Mouse (Mus musculus): ENCODE data around the gene Armcx1. TPM values are rescaled to one million over a fixed set of nuclear protein-coding genes. Genes with fewer than 3 reads are reported as not detected.
"Not testable (repeated sequence)": the region's sequence is repeated elsewhere in the genome, so short reads cannot be mapped to it uniquely, and the experiment has no call there.

Armcx1 gene
- polyA plus RNA-seq, 2 experiments = 50.3 to 74.6 TPM

GRCm38 (mm10) chrX:134757293-134757995 is 39.7 kb downstream of the Armcx1 start:
- Histone ChIP-seq H3K4me3 (replicated peaks; ENCODE audit: low read length) (peak overlapping the region; percentile 63), H3K9me3 (ENCODE audit: control insufficient read depth, low read length) (no peaks in the 10 kb centered on the region), H3K27me3 (ENCODE audit: control insufficient read depth, insufficient read depth, low read length) (no peaks in the 10 kb centered on the region), H3K27ac (replicated peaks; ENCODE audit: low read depth, low read length) (peak overlapping the region; percentile 67; the same call in 1 of the 2 replicates), H3K4me1 (ENCODE audit: control insufficient read depth, insufficient read depth, low read length) (no peaks in the 10 kb centered on the region), H3K4me2 (replicated peaks; ENCODE audit: low read depth, low read length, severe bottlenecking) (peak overlapping the region; percentile 47), H3K9ac (ENCODE audit: low read depth, low read length, severe bottlenecking) (peak overlapping the region; percentile 72), H3K36me3 (ENCODE audit: control insufficient read depth, insufficient read depth, low read length) (no peaks in the 10 kb centered on the region)
- no peak for DNase-seq (ENCODE audit: low spot score)
- WGBS = 30% methylated on average over 12 of the region's 13 CpGs
- no peak for ATAC-seq (ENCODE audit: low FRiP score, low read depth)
- TF ChIP-seq POLR2A (IDR thresholded peaks at IDR 0.05; ENCODE audit: borderline replicate concordance, extremely low read depth, insufficient read depth, insufficient read length) = no peak

- not testable (repeated sequence) for H3K9me3 ChIP-seq (ENCODE audit: control insufficient read depth, low read length); H3K27ac ChIP-seq (replicated peaks; ENCODE audit: low read depth, low read length); ATAC-seq (ENCODE audit: low FRiP score, low read depth); H3K4me2 ChIP-seq (replicated peaks; ENCODE audit: low read depth, low read length, severe bottlenecking); DNase-seq (ENCODE audit: low spot score); H3K9ac ChIP-seq (ENCODE audit: low read depth, low read length, severe bottlenecking); H3K4me1 ChIP-seq (ENCODE audit: control insufficient read depth, insufficient read depth, low read length); H3K36me3 ChIP-seq (ENCODE audit: control insufficient read depth, insufficient read depth, low read length); H3K4me3 ChIP-seq (replicated peaks; ENCODE audit: low read length); H3K27me3 ChIP-seq (ENCODE audit: control insufficient read depth, insufficient read depth, low read length)
- WGBS = 46% methylated on average over 4 of the region's 4 CpGs
Measured at GRCm38 (mm10) chrX:134763428-134764198, 45.9 kb downstream of the Armcx1 start.

Small RNA genes within 50 kb of the gene (microRNA-seq; reads per million reads assigned to microRNA genes)
- gene Mir7093 = not detected

Other genes with a start within 250 kb of the Armcx1 start
- gene Taf7l, start 241.5 kb upstream of the Armcx1 start, polyA plus RNA-seq (2012; rRNA removed) = 0.28 and 0.49 TPM in 2 replicates
- 0.84 and 0.94 TPM in 2 replicates for gene Taf7l, start 241.5 kb upstream of the Armcx1 start, polyA plus RNA-seq (2014; fragmentation: Nextera tagmentation; extraction: Ambion mirVana)
- 11.7 and 16.2 TPM in 2 replicates for gene Timm8a1, start 176.1 kb upstream of the Armcx1 start, polyA plus RNA-seq (2012; rRNA removed)
- 66.2 and 67.1 TPM in 2 replicates for gene Timm8a1, start 176.1 kb upstream of the Armcx1 start, polyA plus RNA-seq (2014; fragmentation: Nextera tagmentation; extraction: Ambion mirVana)
- gene Btk, start 134.4 kb upstream of the Armcx1 start, polyA plus RNA-seq (2012; rRNA removed) = 1.5 and 2.3 TPM in 2 replicates
- gene Btk, start 134.4 kb upstream of the Armcx1 start, polyA plus RNA-seq (2014; fragmentation: Nextera tagmentation; extraction: Ambion mirVana) = 1.8 and 1.9 TPM in 2 replicates
- 891 and 1,926 TPM in 2 replicates for gene Rpl36a, start 132.3 kb upstream of the Armcx1 start, polyA plus RNA-seq (2012; rRNA removed)
- 471 and 533 TPM in 2 replicates for gene Rpl36a, start 132.3 kb upstream of the Armcx1 start, polyA plus RNA-seq (2014; fragmentation: Nextera tagmentation; extraction: Ambion mirVana)
- 3.1 and 3.8 TPM in 2 replicates for gene Gla, start 116.8 kb upstream of the Armcx1 start, polyA plus RNA-seq (2012; rRNA removed)
- gene Gla, start 116.8 kb upstream of the Armcx1 start, polyA plus RNA-seq (2014; fragmentation: Nextera tagmentation; extraction: Ambion mirVana) = 2.7 and 4.9 TPM in 2 replicates
- gene Hnrnph2, start 116.8 kb upstream of the Armcx1 start, polyA plus RNA-seq (2012; rRNA removed) = 62.7 and 87.2 TPM in 2 replicates
- gene Hnrnph2, start 116.8 kb upstream of the Armcx1 start, polyA plus RNA-seq (2014; fragmentation: Nextera tagmentation; extraction: Ambion mirVana) = 91.5 and 99.5 TPM in 2 replicates
- 22.3 and 30.9 TPM in 2 replicates for gene Armcx4, start 31.4 kb upstream of the Armcx1 start, polyA plus RNA-seq (2012; rRNA removed)
- gene Armcx4, start 31.4 kb upstream of the Armcx1 start, polyA plus RNA-seq (2014; fragmentation: Nextera tagmentation; extraction: Ambion mirVana) = 7.1 TPM in 2 replicates
- 35.4 and 49.3 TPM in 2 replicates for gene Armcx6, start 33.5 kb downstream of the Armcx1 start, polyA plus RNA-seq (2012; rRNA removed)
- gene Armcx6, start 33.5 kb downstream of the Armcx1 start, polyA plus RNA-seq (2014; fragmentation: Nextera tagmentation; extraction: Ambion mirVana) = 34.5 and 37.8 TPM in 2 replicates
- 56.8 and 70.2 TPM in 2 replicates for gene Armcx3, start 38.6 kb downstream of the Armcx1 start, polyA plus RNA-seq (2012; rRNA removed)
- 89.1 and 93.9 TPM in 2 replicates for gene Armcx3, start 38.6 kb downstream of the Armcx1 start, polyA plus RNA-seq (2014; fragmentation: Nextera tagmentation; extraction: Ambion mirVana)
- 92.5 and 93.3 TPM in 2 replicates for gene Armcx2, start 91.3 kb downstream of the Armcx1 start, polyA plus RNA-seq (2012; rRNA removed)
- 83.8 and 86.0 TPM in 2 replicates for gene Armcx2, start 91.3 kb downstream of the Armcx1 start, polyA plus RNA-seq (2014; fragmentation: Nextera tagmentation; extraction: Ambion mirVana)
- gene Nxf2, start 246.8 kb downstream of the Armcx1 start, polyA plus RNA-seq (2012; rRNA removed) = 0.40 and 0.52 TPM in 2 replicates
- gene Nxf2, start 246.8 kb downstream of the Armcx1 start, polyA plus RNA-seq (2014; fragmentation: Nextera tagmentation; extraction: Ambion mirVana) = 0.70 and 0.88 TPM in 2 replicates